Mouse (Mus musculus): ENCODE measurements at regions not wholly inside any gene's neighbourhood (a gene's known extent, or its start where the extent isn't known, plus 50 kb on each side); places are given as distances from the start of the nearest gene placed in this dataset.

DNA sequence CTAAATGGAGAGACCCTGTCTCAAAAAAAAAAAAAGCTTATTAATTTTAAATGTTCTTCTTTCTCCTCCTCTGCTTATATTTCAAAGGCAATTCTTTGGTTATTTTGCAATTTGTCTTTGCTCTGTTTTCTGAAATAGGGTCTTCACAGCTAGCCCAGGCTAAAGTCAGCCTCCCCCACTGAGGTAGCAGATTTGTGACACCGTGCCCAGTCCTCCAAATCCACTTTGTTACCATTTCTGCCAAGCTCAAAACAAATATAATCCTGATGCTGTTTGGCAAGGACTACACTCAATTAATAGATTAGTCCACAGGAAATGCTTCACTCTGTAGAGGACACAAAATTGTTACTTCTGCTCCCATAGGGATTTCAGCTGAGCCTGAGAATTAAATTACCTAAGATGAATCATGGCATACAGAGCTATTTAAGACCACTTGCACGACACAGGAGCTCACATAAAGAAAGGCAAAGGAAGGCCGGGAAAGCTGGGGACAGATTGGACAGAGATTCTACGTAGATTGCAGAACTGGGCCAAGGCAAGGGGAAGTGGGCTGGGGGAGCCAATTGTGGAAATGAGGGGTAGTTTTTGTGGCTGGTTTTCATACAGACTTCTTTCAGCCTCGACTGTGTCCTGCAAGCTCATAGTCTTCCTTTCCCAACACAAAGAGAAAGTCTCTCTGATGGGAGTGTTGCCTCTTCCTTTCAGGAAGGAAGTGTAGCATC, 58.4 kb upstream of the Calm2 start:
- Histone ChIP-seq H3K9ac (ENCODE audit: insufficient read depth, low read depth, low read length, poor library complexity, severe bottlenecking) (no peak overlapping the region), H3K27ac (ENCODE audit: insufficient read depth, low read depth, low read length, poor library complexity, severe bottlenecking) (no peak overlapping the region), H3K9me3 (ENCODE audit: control insufficient read depth, insufficient read depth, low read depth, low read length) (no peaks in the 10 kb centered on the region), H3K4me1 (ENCODE audit: control insufficient read depth in 2 of 2, insufficient read depth in 2 of 2, low read length in 2 of 2, poor library complexity in 1 of 2) (peaks cover 2 to 15% of the 10 kb centered on the region in 2 experiments; a peak in 2 of 4 replicates), H3K36me3 (ENCODE audit: control insufficient read depth, insufficient read depth, low read length, poor library complexity, severe bottlenecking) (no peaks in the 10 kb centered on the region), H3K4me3 (ENCODE audit: insufficient read depth in 1 of 2, low read depth in 1 of 2, low read length in 2 of 2, poor library complexity in 1 of 2, severe bottlenecking in 1 of 2) (no peak overlapping the region)
- in situ Hi-C loops (cut with MboI; ENCODE audit: low sequenced_read_pairs in 2 of 2, unreplicated experiment in 2 of 2), result no loop called here
- TF ChIP-seq ZNF384 (IDR thresholded peaks at IDR 0.05; ENCODE audit: low read depth, low read length), result no peak
- no peak for TF ChIP-seq ZC3H11A (IDR thresholded peaks at IDR 0.05; ENCODE audit: borderline replicate concordance, low read depth, low read length)
- TF ChIP-seq HCFC1 (IDR thresholded peaks at IDR 0.05; ENCODE audit: borderline replicate concordance, insufficient read depth, low read length), result no peak
- TF ChIP-seq CHD2 (IDR thresholded peaks at IDR 0.05; ENCODE audit: low read depth, low read length), result no peak
- TF ChIP-seq MAFK (IDR thresholded peaks at IDR 0.05; ENCODE audit: insufficient read depth, low read depth, low read length), result no peak
- no peak for DNase-seq (ENCODE audit: low read depth, low spot score)

DNA sequence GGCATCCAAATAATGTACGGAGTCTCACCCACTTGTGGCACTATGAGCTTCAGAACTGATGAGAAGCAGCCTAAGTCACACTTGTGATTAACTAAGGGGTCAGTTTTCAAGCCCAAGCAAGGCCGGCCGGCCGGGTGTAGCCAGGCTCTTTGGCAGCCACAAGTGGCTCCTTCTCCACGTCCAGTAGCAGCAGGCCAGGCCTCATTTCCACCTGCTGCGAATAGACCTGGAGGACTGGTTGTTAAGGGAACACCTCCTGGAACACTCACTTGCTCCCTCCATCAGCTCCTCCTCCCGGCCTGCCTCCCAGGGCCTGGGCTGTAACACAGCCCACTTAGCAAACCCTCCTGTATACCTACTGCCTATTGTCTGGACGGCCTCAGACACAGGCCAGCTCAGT, 61.1 kb upstream of the Calm2 start:
- in situ Hi-C loops (cut with MboI; ENCODE audit: low sequenced_read_pairs in 2 of 2, unreplicated experiment in 2 of 2), result no loop called here
- H3K9me3 ChIP-seq (ENCODE audit: control insufficient read depth, insufficient read depth, low read depth, low read length), result no peaks in the 10 kb centered on the region
- no peak overlapping the region for H3K4me3 ChIP-seq (ENCODE audit: insufficient read depth in 1 of 2, low read depth in 1 of 2, low read length in 2 of 2, poor library complexity in 1 of 2, severe bottlenecking in 1 of 2)
- TF ChIP-seq ZC3H11A (IDR thresholded peaks at IDR 0.05; ENCODE audit: borderline replicate concordance, low read depth, low read length) (no peak), ZNF384 (IDR thresholded peaks at IDR 0.05; ENCODE audit: low read depth, low read length) (no peak), MAFK (IDR thresholded peaks at IDR 0.05; ENCODE audit: insufficient read depth, low read depth, low read length) (no peak), CHD2 (IDR thresholded peaks at IDR 0.05; ENCODE audit: low read depth, low read length) (no peak), HCFC1 (IDR thresholded peaks at IDR 0.05; ENCODE audit: borderline replicate concordance, insufficient read depth, low read length) (no peak)
- no peaks in the 10 kb centered on the region for H3K36me3 ChIP-seq (ENCODE audit: control insufficient read depth, insufficient read depth, low read length, poor library complexity, severe bottlenecking)
- no peak overlapping the region for H3K27ac ChIP-seq (ENCODE audit: insufficient read depth, low read depth, low read length, poor library complexity, severe bottlenecking)
- peaks cover 2 to 10% of the 10 kb centered on the region in 2 experiments; a peak in 2 of 4 replicates for H3K4me1 ChIP-seq (ENCODE audit: control insufficient read depth in 2 of 2, insufficient read depth in 2 of 2, low read length in 2 of 2, poor library complexity in 1 of 2)
- no peak overlapping the region for H3K9ac ChIP-seq (ENCODE audit: insufficient read depth, low read depth, low read length, poor library complexity, severe bottlenecking)
- DNase-seq (ENCODE audit: low read depth, low spot score), result no peak

- Histone ChIP-seq H3K36me3 (ENCODE audit: control insufficient read depth, insufficient read depth, low read length, poor library complexity, severe bottlenecking) (no peaks in the 10 kb centered on the region), H3K4me1 (ENCODE audit: control insufficient read depth in 2 of 2, insufficient read depth in 2 of 2, low read length in 2 of 2, poor library complexity in 1 of 2) (peaks cover 3 to 17% of the 10 kb centered on the region in 2 experiments; a peak in 3 of 4 replicates), H3K27ac (ENCODE audit: insufficient read depth, low read depth, low read length, poor library complexity, severe bottlenecking) (no peak overlapping the region), H3K4me3 (ENCODE audit: insufficient read depth in 1 of 2, low read depth in 1 of 2, low read length in 2 of 2, poor library complexity in 1 of 2, severe bottlenecking in 1 of 2) (no peak overlapping the region), H3K9ac (ENCODE audit: insufficient read depth, low read depth, low read length, poor library complexity, severe bottlenecking) (no peak overlapping the region), H3K9me3 (ENCODE audit: control insufficient read depth, insufficient read depth, low read depth, low read length) (no peaks in the 10 kb centered on the region)
- in situ Hi-C loops (cut with MboI; ENCODE audit: low sequenced_read_pairs in 2 of 2, unreplicated experiment in 2 of 2), result no loop called here
- DNase-seq (ENCODE audit: low read depth, low spot score), result no peak
- TF ChIP-seq ZNF384 (IDR thresholded peaks at IDR 0.05; ENCODE audit: low read depth, low read length) (no peak), HCFC1 (IDR thresholded peaks at IDR 0.05; ENCODE audit: borderline replicate concordance, insufficient read depth, low read length) (no peak), MAFK (IDR thresholded peaks at IDR 0.05; ENCODE audit: insufficient read depth, low read depth, low read length) (no peak)
Measured at GRCm38 (mm10) chr17:87508582-87509253, 62.0 kb upstream of the Calm2 start.

GRCm38 (mm10) chr17:87512000-87512611, 65.4 kb upstream of the Calm2 start:
- TF ChIP-seq ZNF384 (IDR thresholded peaks at IDR 0.05; ENCODE audit: low read depth, low read length) (no peak), MAFK (IDR thresholded peaks at IDR 0.05; ENCODE audit: insufficient read depth, low read depth, low read length) (no peak), ZC3H11A (IDR thresholded peaks at IDR 0.05; ENCODE audit: borderline replicate concordance, low read depth, low read length) (no peak), HCFC1 (IDR thresholded peaks at IDR 0.05; ENCODE audit: borderline replicate concordance, insufficient read depth, low read length) (no peak)
- in situ Hi-C loops (cut with MboI; ENCODE audit: low sequenced_read_pairs in 2 of 2, unreplicated experiment in 2 of 2), result no loop called here
- no peak for DNase-seq (ENCODE audit: low read depth, low spot score)
- H3K36me3 ChIP-seq (ENCODE audit: control insufficient read depth, insufficient read depth, low read length, poor library complexity, severe bottlenecking), result no peaks in the 10 kb centered on the region
- H3K9me3 ChIP-seq (ENCODE audit: control insufficient read depth, insufficient read depth, low read depth, low read length), result no peaks in the 10 kb centered on the region
- H3K4me3 ChIP-seq (ENCODE audit: insufficient read depth in 1 of 2, low read depth in 1 of 2, low read length in 2 of 2, poor library complexity in 1 of 2, severe bottlenecking in 1 of 2), result no peak overlapping the region
- no peak overlapping the region for H3K9ac ChIP-seq (ENCODE audit: insufficient read depth, low read depth, low read length, poor library complexity, severe bottlenecking)
- peaks cover 6 to 25% of the 10 kb centered on the region in 2 experiments; a peak in 3 of 4 replicates for H3K4me1 ChIP-seq (ENCODE audit: control insufficient read depth in 2 of 2, insufficient read depth in 2 of 2, low read length in 2 of 2, poor library complexity in 1 of 2)
- H3K27ac ChIP-seq (ENCODE audit: insufficient read depth, low read depth, low read length, poor library complexity, severe bottlenecking), result no peak overlapping the region

Data from ES-E14 (cell line).